Mouse (Mus musculus): ENCODE measurements around the gene Sipa1l3. TPM values are rescaled to one million over a fixed set of nuclear protein-coding genes. Genes with fewer than 3 reads are reported as not detected.
A peak's percentile ranks its signal among the peaks of the same experiment; 100 is the strongest.

The Sipa1l3 gene
- polyA plus RNA-seq, 1 experiment, result 29.4 TPM

- Histone ChIP-seq H3K9me3 (replicated peaks; ENCODE audit: control insufficient read depth, insufficient read depth, low read length, poor library complexity, severe bottlenecking) (no peaks in the 10 kb centered on the region), H3K27ac (ENCODE audit: insufficient read depth, low read length) (no peak overlapping the region), H3K36me3 (ENCODE audit: control insufficient read depth, insufficient read depth, low read length, poor library complexity, severe bottlenecking) (no peaks in the 10 kb centered on the region), H3K4me3 (ENCODE audit: low read depth, low read length) (no peak overlapping the region), H3K27me3 (ENCODE audit: control insufficient read depth, insufficient read depth, low read length, poor library complexity, severe bottlenecking) (no peaks in the 10 kb centered on the region), H3K9ac (ENCODE audit: low read depth, poor library complexity, severe bottlenecking) (no peak overlapping the region), H3K4me1 (ENCODE audit: control insufficient read depth, insufficient read depth, low read length) (peaks cover 5% of the 10 kb centered on the region)
- no peak for TF ChIP-seq CTCF (IDR thresholded peaks at IDR 0.05; ENCODE audit: low read depth, low read length)
- no peak for TF ChIP-seq EP300 (IDR thresholded peaks at IDR 0.05; ENCODE audit: insufficient read depth, low read depth, low read length)
- TF ChIP-seq POLR2A (IDR thresholded peaks at IDR 0.05; ENCODE audit: insufficient read depth, low read length), result no peak
Observed at GRCm38 (mm10) chr7:29411216-29411816, 107.1 kb downstream of the Sipa1l3 start.

DNA sequence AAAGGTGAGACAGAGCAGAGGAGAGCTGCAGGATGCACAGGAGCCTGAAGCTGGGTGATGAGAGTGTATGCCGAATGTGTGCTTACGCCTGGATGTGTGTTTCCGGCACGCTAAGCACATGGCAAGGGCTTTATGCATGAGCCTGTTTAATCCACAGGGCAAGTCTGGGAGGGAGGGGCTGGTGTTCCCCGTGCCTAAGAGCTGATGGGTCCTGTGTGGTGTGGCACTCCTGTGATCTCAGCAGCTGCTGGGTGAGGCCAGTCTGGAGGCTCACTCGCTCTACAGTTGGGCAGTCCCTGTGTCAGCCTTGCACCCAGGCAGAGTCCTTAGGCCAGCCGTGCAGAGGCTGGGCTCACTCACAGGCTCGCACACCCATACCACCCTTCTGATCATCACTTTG, 108.0 kb downstream of the Sipa1l3 start:
- H3K27ac ChIP-seq (ENCODE audit: insufficient read depth, low read length), result no peak overlapping the region

GRCm38 (mm10) chr7:29406855-29407254, 111.6 kb downstream of the Sipa1l3 start:
- H3K27ac ChIP-seq (ENCODE audit: insufficient read depth, low read length), result no peak overlapping the region
- no peaks in the 10 kb centered on the region for H3K4me1 ChIP-seq (ENCODE audit: control insufficient read depth, insufficient read depth, low read length)
- H3K9ac ChIP-seq (ENCODE audit: low read depth, poor library complexity, severe bottlenecking), result no peak overlapping the region
- H3K4me3 ChIP-seq (ENCODE audit: low read depth, low read length), result no peak overlapping the region
- TF ChIP-seq CTCF (IDR thresholded peaks at IDR 0.05; ENCODE audit: low read depth, low read length), result no peak
- TF ChIP-seq POLR2A (IDR thresholded peaks at IDR 0.05; ENCODE audit: insufficient read depth, low read length), result no peak
- no peak for TF ChIP-seq EP300 (IDR thresholded peaks at IDR 0.05; ENCODE audit: insufficient read depth, low read depth, low read length)
- no peaks in the 10 kb centered on the region for H3K27me3 ChIP-seq (ENCODE audit: control insufficient read depth, insufficient read depth, low read length, poor library complexity, severe bottlenecking)
- H3K9me3 ChIP-seq (replicated peaks; ENCODE audit: control insufficient read depth, insufficient read depth, low read length, poor library complexity, severe bottlenecking), result no peaks in the 10 kb centered on the region
- H3K36me3 ChIP-seq (ENCODE audit: control insufficient read depth, insufficient read depth, low read length, poor library complexity, severe bottlenecking), result no peaks in the 10 kb centered on the region

More for the DNA sequence above, 108.0 kb downstream of the Sipa1l3 start:
- H3K4me1 ChIP-seq (ENCODE audit: control insufficient read depth, insufficient read depth, low read length), result peaks cover 3% of the 10 kb centered on the region
- H3K9me3 ChIP-seq (replicated peaks; ENCODE audit: control insufficient read depth, insufficient read depth, low read length, poor library complexity, severe bottlenecking), result no peaks in the 10 kb centered on the region
- H3K36me3 ChIP-seq (ENCODE audit: control insufficient read depth, insufficient read depth, low read length, poor library complexity, severe bottlenecking), result no peaks in the 10 kb centered on the region
- TF ChIP-seq EP300 (IDR thresholded peaks at IDR 0.05; ENCODE audit: insufficient read depth, low read depth, low read length) (no peak), CTCF (IDR thresholded peaks at IDR 0.05; ENCODE audit: low read depth, low read length) (no peak), POLR2A (IDR thresholded peaks at IDR 0.05; ENCODE audit: insufficient read depth, low read length) (no peak)
- no peak overlapping the region for H3K4me3 ChIP-seq (ENCODE audit: low read depth, low read length)
- H3K9ac ChIP-seq (ENCODE audit: low read depth, poor library complexity, severe bottlenecking), result no peak overlapping the region
- no peaks in the 10 kb centered on the region for H3K27me3 ChIP-seq (ENCODE audit: control insufficient read depth, insufficient read depth, low read length, poor library complexity, severe bottlenecking)

GRCm38 (mm10) chr7:29404126-29404525, 114.3 kb downstream of the Sipa1l3 start:
- Histone ChIP-seq H3K9me3 (replicated peaks; ENCODE audit: control insufficient read depth, insufficient read depth, low read length, poor library complexity, severe bottlenecking) (no peaks in the 10 kb centered on the region), H3K27me3 (ENCODE audit: control insufficient read depth, insufficient read depth, low read length, poor library complexity, severe bottlenecking) (no peaks in the 10 kb centered on the region), H3K27ac (ENCODE audit: insufficient read depth, low read length) (peak overlapping the region; percentile 74), H3K36me3 (ENCODE audit: control insufficient read depth, insufficient read depth, low read length, poor library complexity, severe bottlenecking) (no peaks in the 10 kb centered on the region), H3K4me3 (ENCODE audit: low read depth, low read length) (no peak overlapping the region), H3K4me1 (ENCODE audit: control insufficient read depth, insufficient read depth, low read length) (no peaks in the 10 kb centered on the region), H3K9ac (ENCODE audit: low read depth, poor library complexity, severe bottlenecking) (no peak overlapping the region)
- TF ChIP-seq EP300 (IDR thresholded peaks at IDR 0.05; ENCODE audit: insufficient read depth, low read depth, low read length), result no peak

DNA sequence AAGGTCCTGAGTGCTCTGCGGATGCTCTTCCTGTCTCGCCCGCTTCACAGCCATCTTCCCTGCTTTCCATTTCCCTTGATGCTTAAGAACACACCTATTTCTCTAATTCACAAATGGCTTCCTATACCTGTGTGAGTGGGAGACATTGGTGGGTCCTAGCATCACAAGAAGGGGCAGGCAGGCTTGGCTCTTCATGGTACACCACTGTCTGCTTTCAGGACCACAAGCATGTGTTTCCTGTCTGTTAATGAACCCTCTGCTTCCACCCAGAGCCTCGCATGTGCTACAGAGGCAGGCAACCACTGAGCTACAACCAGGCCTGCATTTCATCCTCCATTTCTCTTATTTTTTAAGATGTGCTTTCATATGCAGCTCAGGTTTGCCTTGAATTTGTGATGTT, 116.4 kb downstream of the Sipa1l3 start:
- no peaks in the 10 kb centered on the region for H3K4me1 ChIP-seq (ENCODE audit: control insufficient read depth, insufficient read depth, low read length)
- no peaks in the 10 kb centered on the region for H3K9me3 ChIP-seq (replicated peaks; ENCODE audit: control insufficient read depth, insufficient read depth, low read length, poor library complexity, severe bottlenecking)
- H3K27ac ChIP-seq (ENCODE audit: insufficient read depth, low read length), result no peak overlapping the region
- no peak overlapping the region for H3K4me3 ChIP-seq (ENCODE audit: low read depth, low read length)
- no peak overlapping the region for H3K9ac ChIP-seq (ENCODE audit: low read depth, poor library complexity, severe bottlenecking)
- H3K36me3 ChIP-seq (ENCODE audit: control insufficient read depth, insufficient read depth, low read length, poor library complexity, severe bottlenecking), result no peaks in the 10 kb centered on the region
- H3K27me3 ChIP-seq (ENCODE audit: control insufficient read depth, insufficient read depth, low read length, poor library complexity, severe bottlenecking), result no peaks in the 10 kb centered on the region
- TF ChIP-seq CTCF (IDR thresholded peaks at IDR 0.05; ENCODE audit: low read depth, low read length), result no peak
- no peak for TF ChIP-seq EP300 (IDR thresholded peaks at IDR 0.05; ENCODE audit: insufficient read depth, low read depth, low read length)
- no peak for TF ChIP-seq POLR2A (IDR thresholded peaks at IDR 0.05; ENCODE audit: insufficient read depth, low read length)

- Histone ChIP-seq H3K4me1 (ENCODE audit: control insufficient read depth, insufficient read depth, low read length) (no peaks in the 10 kb centered on the region), H3K27ac (ENCODE audit: insufficient read depth, low read length) (no peak overlapping the region), H3K4me3 (ENCODE audit: low read depth, low read length) (no peak overlapping the region), H3K36me3 (ENCODE audit: control insufficient read depth, insufficient read depth, low read length, poor library complexity, severe bottlenecking) (no peaks in the 10 kb centered on the region), H3K27me3 (ENCODE audit: control insufficient read depth, insufficient read depth, low read length, poor library complexity, severe bottlenecking) (no peaks in the 10 kb centered on the region), H3K9me3 (replicated peaks; ENCODE audit: control insufficient read depth, insufficient read depth, low read length, poor library complexity, severe bottlenecking) (no peaks in the 10 kb centered on the region), H3K9ac (ENCODE audit: low read depth, poor library complexity, severe bottlenecking) (no peak overlapping the region)
- TF ChIP-seq EP300 (IDR thresholded peaks at IDR 0.05; ENCODE audit: insufficient read depth, low read depth, low read length), result no peak
- TF ChIP-seq CTCF (IDR thresholded peaks at IDR 0.05; ENCODE audit: low read depth, low read length), result no peak
- no peak for TF ChIP-seq POLR2A (IDR thresholded peaks at IDR 0.05; ENCODE audit: insufficient read depth, low read length)
Observed at GRCm38 (mm10) chr7:29400451-29400850, 118.0 kb downstream of the Sipa1l3 start.
